Mouse (Mus musculus): ENCODE measurements around the gene Smg9. TPM values are rescaled to one million over a fixed set of nuclear protein-coding genes. Genes with fewer than 3 reads are reported as not detected.
A peak's percentile ranks its signal among the peaks of the same experiment; 100 is the strongest.
"Not testable (repeated sequence)": the region's sequence is repeated elsewhere in the genome, so short reads cannot be mapped to it uniquely, and the experiment has no call there.

The Smg9 gene
- total RNA-seq, 1 experiment from 2014 or later, result 30.7 TPM

DNA sequence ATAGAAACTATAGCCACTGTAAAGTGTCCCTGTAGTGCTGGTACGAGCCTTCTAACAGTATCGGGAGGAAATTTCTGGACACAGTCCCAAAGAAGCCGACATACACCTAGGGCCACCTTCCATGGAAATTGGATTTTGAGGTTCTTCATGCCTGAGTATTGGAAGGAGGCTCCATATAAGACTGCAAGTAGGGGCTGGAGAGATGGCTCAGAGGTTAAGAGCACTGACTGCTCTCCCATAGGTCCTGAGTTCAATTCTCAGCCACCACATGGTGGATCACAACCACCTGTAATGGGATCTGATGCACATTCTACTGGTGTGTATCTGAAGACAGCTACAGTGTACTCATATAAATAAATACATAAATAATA is 648 bp downstream of the Smg9 start:
- no peak for ATAC-seq (ENCODE audit: extremely low read depth, insufficient number of reproducible peaks, low FRiP score, poor library complexity, severe bottlenecking)

DNA sequence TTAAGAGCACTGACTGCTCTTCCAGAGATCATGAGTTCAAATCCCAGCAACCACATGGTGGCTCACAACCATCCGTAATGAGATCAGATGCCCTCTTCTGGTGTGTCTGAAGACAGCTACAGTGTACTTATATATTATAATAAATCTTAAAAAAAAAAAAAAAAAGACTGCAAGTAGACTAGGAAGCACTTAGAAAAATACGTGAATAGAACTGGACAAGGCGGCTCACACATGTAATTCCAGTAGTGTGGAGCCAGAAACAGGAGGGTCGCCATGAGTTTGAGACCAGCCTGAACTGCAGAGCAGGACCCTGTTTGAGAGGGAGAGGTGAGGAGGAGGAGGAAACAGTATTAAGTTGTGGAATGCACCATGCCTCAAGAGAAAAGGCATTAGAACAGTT is 1.1 kb downstream of the Smg9 start:
- not testable (repeated sequence) for ATAC-seq (ENCODE audit: extremely low read depth, insufficient number of reproducible peaks, low FRiP score, poor library complexity, severe bottlenecking)

DNA sequence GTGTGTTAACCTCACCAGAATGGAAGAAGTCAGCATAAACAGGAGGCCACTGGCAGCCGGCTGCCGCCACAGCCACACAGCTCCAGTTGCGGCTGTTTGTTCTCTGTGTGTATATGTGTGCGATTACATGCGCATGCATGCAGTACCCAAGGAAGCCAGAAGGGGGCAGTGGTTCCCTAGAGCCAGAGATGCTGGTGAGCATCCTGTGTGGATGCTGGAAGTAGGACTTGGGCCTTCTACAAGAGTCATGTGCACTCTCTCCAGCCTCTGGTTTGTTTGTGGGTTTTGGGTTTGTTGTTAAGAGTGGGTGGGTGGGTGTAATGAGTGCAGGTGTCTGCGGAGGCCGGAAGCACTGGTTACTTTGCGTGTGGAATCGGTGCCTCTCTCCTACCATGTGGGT is 3.4 kb downstream of the Smg9 start:
- no peak for ATAC-seq (ENCODE audit: extremely low read depth, insufficient number of reproducible peaks, low FRiP score, poor library complexity, severe bottlenecking)

DNA sequence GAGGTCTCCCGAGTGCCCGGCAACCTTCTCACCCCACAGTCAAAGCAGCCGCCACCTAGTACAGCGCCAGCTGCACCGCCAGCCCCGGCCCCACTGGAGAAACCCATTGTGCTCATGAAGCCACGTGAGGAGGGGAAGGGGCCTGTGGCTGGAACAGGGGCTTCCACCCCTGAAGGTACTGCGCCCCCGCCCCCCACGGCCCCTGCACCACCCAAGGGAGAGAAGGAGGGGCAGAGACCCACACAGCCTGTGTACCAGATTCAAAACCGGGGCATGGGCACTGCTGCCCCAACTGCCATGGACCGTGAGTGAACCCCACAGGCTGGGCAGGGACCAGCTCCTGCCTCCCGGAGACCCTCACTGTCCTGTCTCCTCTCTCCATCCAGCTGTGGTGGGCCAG is 6.2 kb downstream of the Smg9 start:
- ATAC-seq (ENCODE audit: extremely low read depth, insufficient number of reproducible peaks, low FRiP score, poor library complexity, severe bottlenecking), result no peak

DNA sequence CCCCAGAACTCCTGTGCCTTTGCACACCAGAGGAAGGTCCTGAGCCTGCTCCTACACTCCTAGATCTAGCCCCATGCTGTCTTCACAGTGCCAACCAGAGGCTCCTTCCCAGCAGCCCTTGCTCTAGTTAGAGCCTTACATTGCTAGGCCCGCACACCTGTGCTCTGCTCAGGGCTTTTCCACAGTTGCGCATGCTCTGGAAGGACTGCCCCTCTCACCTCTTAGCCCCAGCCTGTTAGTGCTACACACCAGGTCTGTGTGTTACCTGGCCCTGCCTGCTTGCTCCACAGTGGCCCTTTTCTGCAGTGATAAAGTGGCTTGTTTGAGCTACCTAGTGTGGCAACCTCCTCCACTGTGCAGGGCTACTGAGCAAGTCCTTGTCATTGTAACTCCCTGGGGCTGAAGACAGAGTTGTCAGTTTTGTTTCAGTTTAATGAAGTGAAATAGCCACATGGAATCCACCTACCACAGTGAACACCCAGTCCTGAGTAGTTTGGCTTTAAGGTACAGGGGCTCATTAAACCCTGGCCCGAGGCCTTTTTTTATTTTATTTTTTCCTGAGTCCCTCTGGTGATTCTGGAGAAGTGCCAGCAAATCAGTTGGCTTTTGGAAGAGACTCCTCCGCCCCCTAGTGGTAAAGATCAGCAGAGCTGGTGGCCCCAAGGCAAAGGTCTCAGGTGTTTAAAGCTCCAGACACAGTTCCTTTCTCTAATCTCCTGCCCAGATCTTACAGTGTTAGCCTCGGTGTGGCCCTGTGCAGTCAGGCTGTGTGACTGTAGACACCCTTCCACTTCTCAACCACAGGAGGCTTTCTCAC is 7.3 kb downstream of the Smg9 start:
- peak; percentile 39; the same call in 1 of the 2 replicates for ATAC-seq (ENCODE audit: extremely low read depth, insufficient number of reproducible peaks, low FRiP score, poor library complexity, severe bottlenecking)

DNA sequence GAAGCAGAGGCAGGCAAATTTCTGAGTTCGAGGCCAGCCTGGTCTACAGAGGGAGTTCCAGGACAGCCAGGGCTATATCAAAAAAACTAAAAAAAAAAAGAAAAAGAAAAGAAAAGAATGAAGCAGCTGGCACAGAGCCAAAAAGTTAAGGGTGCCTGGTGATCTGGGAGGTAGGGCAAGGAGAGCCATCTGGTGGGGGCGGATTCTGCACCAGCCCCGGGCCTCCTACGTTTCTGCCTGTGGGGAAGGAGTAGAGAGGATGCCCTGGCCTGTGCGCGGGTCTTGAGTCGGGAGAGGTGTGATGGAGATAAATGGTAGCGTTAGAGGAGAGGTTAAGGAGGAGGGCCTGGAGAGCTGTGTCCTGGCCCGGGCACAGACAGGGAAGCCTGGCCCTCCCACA is 8.8 kb downstream of the Smg9 start:
- no peak for ATAC-seq (ENCODE audit: extremely low read depth, insufficient number of reproducible peaks, low FRiP score, poor library complexity, severe bottlenecking)

DNA sequence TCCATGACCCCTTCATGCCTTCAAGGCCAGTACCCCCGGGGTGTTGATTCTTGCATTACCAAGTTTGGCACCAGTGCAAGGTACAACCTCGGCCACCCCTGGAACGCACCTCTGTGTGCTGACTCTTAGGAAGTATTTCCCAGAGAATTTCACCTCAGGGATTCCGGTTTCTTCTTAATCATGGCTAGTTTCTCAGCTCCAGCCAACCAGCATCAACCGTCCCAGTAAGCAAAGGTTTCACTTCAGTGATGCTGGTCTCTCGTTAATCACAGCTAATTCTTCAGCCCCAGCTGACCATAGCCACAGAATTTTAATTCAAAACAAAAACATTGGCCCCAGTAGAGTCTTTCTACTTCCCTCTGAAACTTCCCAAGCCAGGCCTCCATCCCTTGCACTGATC is 10.7 kb downstream of the Smg9 start:
- no peak for ATAC-seq (ENCODE audit: extremely low read depth, insufficient number of reproducible peaks, low FRiP score, poor library complexity, severe bottlenecking)

DNA sequence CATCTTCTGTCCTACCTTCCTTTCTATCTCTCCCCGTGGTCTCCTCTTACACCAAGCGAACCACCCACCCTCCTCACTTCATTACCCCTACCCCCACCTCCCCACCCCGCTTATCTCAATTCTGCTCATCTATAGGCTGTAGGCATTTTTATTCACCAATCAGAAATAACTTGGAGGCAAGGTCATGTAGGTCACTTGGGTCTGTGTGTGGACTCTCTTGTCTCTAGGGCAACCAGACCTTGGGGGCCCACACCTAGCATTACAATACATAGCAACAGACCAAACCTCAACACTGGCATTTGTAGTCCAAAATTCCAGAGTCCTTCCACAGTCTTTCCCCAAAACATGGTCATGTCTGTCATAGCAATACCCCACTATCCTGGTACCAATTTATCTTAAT is 11.4 kb downstream of the Smg9 start:
- ATAC-seq (ENCODE audit: extremely low read depth, insufficient number of reproducible peaks, low FRiP score, poor library complexity, severe bottlenecking), result no peak

DNA sequence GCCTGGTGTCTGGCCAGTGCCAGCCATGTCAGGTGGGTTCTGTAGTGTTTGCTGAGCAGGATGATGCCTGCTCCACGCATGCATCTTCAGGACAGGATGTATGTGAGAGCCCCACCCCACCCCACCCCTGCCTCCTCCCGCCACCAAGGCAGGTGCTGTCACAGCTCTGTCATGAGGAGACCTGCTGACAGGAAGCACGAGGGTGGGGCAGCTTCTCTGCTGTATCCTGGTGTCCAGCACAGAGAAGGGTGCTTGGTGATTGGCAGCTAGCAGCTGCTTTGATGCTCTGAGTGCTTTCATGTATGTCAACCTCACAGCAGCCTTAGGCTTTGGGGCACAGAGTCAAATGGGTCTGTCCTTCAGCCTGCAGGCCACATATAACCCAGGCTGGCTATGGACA is 14.2 kb downstream of the Smg9 start:
- ATAC-seq (ENCODE audit: extremely low read depth, insufficient number of reproducible peaks, low FRiP score, poor library complexity, severe bottlenecking), result peak; percentile 87

DNA sequence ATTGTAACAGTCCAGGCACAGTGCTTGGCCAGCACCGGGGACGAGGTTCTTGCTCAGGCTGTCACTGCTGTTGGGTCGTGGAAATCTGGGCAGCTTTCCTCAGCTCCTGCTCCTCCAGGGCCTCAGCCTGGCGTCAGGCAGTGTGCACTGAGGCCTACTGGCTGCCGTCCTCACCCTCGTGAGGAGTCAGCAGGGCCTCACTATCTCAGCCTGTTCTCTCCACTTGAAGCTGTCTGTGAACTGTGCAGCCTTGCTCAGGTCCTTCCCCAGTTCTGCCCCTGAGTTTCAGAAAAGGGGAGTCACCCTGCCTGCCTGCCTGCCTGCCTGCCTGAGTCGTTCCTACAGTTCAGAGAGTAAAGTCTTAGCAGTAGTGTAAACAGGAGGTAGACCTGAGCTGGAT is 15.8 kb downstream of the Smg9 start:
- ATAC-seq (ENCODE audit: extremely low read depth, insufficient number of reproducible peaks, low FRiP score, poor library complexity, severe bottlenecking), result no peak

DNA sequence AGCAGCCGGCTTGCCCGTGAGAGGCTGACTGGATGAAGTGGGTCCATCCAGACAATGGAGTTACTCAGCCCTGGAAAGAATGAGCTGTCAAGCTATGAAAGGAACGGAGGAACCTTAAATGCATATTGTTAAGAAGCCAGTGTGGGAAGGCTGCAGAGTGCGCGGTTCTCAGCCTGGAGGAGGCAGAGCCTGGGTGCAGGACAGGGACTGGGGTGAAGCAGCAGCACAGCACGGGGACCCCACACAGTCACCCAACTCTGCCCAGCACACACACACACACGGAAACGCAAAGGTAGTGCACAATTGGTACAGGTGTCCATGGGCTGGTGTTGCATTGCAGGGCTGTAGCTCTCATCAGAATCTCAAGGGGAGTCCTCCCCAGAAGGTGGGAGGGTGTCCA is 20.2 kb downstream of the Smg9 start:
- no peak for ATAC-seq (ENCODE audit: extremely low read depth, insufficient number of reproducible peaks, low FRiP score, poor library complexity, severe bottlenecking)

DNA sequence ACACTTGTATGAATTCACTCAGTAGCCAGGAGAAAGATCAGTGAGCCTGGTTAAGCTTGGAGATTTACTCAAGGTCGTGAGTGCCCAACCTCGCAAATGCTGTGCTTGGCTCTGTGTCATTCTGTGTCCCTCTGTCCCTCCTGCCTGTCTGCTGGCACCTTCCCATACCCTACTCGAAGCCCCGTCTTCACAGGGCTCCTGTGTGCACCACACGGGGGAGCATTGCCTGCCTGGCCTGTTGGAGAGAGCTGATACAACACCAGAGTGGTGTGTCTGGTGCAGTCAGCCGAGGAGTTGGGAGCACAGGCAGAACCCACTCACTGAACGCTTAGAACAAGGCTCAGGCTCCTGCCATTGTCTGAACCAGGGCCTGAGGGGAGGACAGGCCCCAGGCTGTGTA is 22.2 kb downstream of the Smg9 start:
- no peak for ATAC-seq (ENCODE audit: extremely low read depth, insufficient number of reproducible peaks, low FRiP score, poor library complexity, severe bottlenecking)

DNA sequence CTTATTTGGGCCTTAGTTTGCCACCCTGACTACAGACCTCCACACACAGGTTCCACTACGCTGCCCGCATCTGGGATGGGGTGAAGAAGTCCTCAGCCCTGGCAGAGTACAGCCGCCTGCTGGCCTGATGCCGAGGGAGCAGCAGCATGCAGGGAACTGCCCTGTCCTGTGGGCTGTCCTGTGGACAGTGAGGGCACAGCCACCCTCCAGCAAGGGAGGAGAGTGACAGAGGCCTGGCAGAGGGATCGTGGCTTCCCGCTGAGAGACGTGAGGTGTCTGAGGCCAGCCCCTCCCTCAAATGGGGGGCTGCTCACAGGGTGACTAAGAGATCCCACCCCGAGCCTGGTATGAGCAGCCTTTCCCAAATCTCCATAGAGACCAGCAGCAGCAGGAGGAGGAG is 22.8 kb downstream of the Smg9 start:
- no peak for ATAC-seq (ENCODE audit: extremely low read depth, insufficient number of reproducible peaks, low FRiP score, poor library complexity, severe bottlenecking)

DNA sequence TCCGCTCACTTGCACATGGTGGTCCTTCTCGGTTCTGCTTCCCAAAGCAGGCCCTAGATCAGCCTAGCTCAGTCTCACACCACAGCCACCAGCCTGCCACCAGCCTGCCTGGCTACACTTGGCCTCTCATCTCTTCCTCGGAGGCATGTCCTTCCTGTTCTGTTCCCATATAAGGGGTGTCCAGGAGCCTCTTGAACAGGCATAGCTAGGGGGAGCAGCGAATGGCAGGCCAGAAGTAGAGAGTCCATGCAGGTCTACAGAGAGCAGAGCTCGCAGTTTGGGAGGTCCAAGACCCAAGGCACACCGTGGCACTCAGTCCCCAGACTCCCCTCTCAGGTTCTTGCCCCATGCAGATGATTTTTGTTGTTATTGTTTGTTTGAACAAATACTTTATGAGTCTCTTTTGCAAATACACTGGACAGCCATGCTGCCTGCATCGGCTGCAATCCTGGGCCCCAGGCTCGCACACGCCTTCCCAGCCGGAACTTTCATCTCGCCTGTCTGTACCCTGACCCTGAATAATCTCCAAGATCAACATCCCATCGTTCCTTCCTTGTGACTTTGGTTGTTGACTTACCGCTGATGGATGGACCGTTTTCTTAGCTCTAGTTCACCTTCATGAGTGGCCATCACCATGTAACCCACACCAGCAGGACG is 23.8 kb downstream of the Smg9 start:
- ATAC-seq (ENCODE audit: extremely low read depth, insufficient number of reproducible peaks, low FRiP score, poor library complexity, severe bottlenecking), result no peak

DNA sequence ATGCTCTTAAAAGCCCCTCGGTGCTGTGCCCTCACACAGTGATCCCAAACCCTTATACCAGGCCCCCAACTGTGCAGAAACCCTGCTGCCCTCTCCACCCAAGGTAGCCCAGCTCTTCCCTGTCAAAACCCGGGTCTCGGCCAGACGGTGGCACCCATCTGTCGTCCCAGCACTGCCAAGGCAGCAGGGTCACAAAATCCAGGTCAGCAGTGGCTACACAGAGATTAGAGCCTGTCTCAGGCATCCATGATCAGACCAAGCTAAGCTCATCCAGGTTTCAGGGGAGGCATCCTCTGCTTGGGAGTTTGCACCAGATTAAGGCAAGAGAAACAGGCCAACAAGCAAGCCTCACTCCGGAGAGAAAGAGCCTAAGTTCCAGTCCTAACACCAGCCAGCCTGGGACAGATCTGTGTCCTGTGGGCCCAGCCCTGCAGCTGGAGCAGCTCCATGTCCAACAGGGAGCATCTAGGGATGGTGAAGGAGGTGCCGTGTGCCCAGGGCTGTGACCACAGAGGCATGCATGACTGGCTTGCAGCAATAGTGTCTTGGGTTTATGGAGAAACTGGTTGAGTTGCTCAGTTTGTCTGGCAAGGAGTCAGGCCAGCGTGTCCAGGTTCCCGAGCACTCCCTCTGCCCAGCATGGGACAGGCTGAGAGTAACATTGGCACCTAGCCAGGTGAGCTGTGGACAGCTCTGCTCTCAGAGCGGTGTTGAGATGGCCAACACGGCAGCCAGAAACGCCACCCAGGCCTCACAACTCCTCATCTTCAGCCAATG is 24.7 kb downstream of the Smg9 start:
- ATAC-seq (ENCODE audit: extremely low read depth, insufficient number of reproducible peaks, low FRiP score, poor library complexity, severe bottlenecking), result no peak

DNA sequence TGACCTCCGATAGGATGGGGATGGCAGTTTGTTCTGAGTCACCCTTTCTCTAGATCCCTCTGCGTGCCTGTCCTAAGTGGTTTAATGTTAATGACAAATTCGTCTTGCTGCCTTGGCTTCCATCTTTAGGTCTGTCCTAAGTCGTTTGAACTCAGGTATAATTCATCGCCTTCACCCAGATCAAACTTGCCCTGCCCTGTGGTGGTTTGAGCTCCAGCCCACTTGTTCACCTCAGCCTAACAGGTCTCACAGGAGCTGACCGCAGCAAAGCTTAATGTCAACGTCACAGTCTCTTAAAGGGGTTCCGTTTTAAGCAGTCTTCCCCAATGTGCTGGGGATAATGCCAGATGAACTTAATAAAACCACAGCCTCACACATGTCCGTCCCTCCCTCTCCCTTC is 26.5 kb downstream of the Smg9 start:
- no peak for ATAC-seq (ENCODE audit: extremely low read depth, insufficient number of reproducible peaks, low FRiP score, poor library complexity, severe bottlenecking)

DNA sequence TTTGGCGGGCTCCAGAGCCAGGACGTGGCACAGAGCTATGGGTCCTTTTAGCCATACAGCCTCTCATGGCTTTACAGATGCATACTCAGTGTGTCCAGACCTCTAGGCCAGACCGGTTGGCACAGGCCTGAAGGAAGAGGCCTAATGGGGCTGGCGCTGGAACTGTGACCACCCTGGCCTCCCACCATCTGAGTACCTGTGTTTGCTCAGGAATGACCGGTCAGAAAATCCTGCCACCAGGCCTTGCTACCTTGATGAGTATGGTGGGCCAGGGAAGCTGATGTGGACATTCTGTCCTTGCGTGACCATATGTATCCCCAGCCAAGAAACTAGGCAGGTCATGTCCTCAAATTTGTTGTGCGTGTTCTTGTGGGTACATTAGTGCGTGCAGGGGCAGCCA is 27.7 kb downstream of the Smg9 start:
- ATAC-seq (ENCODE audit: extremely low read depth, insufficient number of reproducible peaks, low FRiP score, poor library complexity, severe bottlenecking), result no peak

DNA sequence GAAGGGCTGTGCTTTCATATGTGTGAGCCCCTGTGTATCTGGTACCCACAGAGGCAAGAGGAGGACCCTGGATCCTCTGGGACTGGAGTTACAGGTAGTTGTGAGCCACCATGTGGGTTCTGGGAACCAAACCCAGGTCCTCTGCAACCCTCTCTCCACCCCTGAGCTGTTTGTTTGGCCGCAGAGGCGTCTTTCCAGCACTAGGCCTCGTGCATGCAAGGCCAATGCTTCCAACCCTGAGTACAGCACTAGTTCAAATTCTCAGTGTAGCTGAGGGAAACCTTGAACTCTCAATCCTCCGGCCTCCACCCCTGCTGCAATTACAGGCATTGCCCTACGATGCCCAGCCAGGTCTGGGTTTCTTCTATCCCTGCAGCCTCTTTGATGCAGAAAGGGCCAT is 29.3 kb downstream of the Smg9 start:
- no peak for ATAC-seq (ENCODE audit: extremely low read depth, insufficient number of reproducible peaks, low FRiP score, poor library complexity, severe bottlenecking)

DNA sequence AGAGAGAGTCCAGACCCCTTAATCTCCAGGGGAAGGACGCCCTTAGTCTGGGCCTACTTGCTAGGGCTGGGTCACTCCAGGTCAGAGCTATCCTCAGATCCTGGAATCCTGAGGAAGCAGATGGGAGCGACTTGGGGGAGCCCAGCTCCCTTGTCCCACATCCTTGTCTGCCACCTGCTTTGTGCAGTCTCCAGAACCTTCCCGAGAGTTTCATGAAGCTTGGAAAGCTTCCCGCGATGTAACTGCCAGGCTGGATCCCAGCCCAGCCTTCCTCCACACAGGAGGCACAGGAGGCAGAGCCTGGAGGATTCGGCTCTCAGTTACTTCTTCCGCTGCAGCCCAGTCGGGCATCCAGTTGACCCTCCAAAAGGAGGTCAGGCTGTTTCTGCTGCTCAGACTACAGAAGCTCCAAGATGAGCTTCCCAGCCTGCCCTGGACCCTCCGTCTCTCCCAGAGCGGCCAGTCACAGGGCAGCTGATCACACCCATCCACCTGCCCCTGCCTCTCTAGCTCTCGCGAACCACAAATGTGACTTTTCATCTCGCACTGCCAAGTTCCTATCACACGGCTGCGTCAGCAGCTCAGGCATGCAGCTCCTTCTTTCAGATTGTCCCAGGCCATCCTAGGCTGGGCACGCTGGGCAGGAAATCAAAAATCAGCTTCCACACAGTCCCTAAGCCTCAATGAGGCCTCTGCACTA is 30.1 kb downstream of the Smg9 start:
- no peak for ATAC-seq (ENCODE audit: extremely low read depth, insufficient number of reproducible peaks, low FRiP score, poor library complexity, severe bottlenecking)

Data from neutrophil, adult 5-6 weeks (primary cell).